9 mouse cellular contexts compared by ENCODE assay signal in the genomic region with DNA sequence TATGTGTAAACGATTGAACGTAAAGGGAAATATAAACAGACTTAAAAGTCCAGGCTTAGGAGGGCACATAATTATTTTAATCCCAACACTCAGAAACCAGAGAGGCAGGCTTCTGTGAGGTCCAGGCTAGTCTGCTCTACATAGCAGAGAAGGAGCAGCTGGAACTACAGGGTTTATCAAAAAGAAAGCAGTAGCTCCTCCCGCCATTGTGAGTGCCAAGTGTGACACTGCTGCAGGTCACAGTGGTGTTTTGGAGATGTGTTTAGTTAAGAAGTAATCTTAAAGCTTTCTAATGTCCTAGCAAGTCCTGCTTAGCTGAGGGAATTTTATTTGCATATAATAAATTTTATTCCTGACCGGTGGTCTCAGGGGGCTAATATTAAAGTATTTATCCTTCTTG. TPM values are rescaled to one million over a fixed set of nuclear protein-coding genes. Genes with fewer than 3 reads are reported as not detected.
DNase-seq lines count a peak whose midpoint lies in the region; ATAC-seq and TF ChIP-seq lines count a peak whose summit lies in the region.
"Had no signal": no experiment of that assay in that cellular context is flagged by ENCODE, and none has a peak within 500 bp of the region (broad histone marks: within the 10 kb centered on the region; RNA-seq: fewer than 3 reads in every experiment).

No protein-coding gene starts in this region.

- H3K36me3 ChIP-seq in heart, embryonic 11.5 days (ENCODE audit: control insufficient read depth, insufficient read depth, low read length) = no peaks in the 10 kb centered on the region
- H3K36me3 ChIP-seq in lung, embryonic 14.5 days (ENCODE audit: insufficient read depth) = peaks cover 5% of the 10 kb centered on the region
- peaks cover 4 to 10% of the 10 kb centered on the region in 2 experiments; a peak in 3 of 4 replicates for H3K36me3 ChIP-seq in MEL (ENCODE audit: control insufficient read depth in 1 of 2, insufficient read depth in 2 of 2, low read length in 2 of 2)
- H3K36me3 ChIP-seq: midbrain, embryonic 12.5 days had no signal

- ATAC-seq in heart, embryonic 11.5 days (replicated peaks; ENCODE audit: insufficient number of reproducible peaks, low FRiP score, low TSS enrichment) = no peak
- no peak for ATAC-seq in lung, embryonic 14.5 days (ENCODE audit: insufficient read depth)
- ATAC-seq in erythroid progenitor cell, adult 5-6 weeks (replicated peaks; ENCODE audit: low FRiP score, poor library complexity, severe bottlenecking) = no peak

- no peak for TF ChIP-seq EP300 in MEL (IDR thresholded peaks at IDR 0.05; ENCODE audit: low read depth in 1 of 2, low read length in 2 of 2)

- no peak overlapping the region for H3K9ac ChIP-seq in heart, embryonic 11.5 days (ENCODE audit: low read depth, low read length)
- H3K9ac ChIP-seq in lung, embryonic 14.5 days = no peak overlapping the region
- H3K9ac ChIP-seq in MEL (ENCODE audit: control insufficient read depth, low read depth, low read length, poor library complexity, severe bottlenecking) = no peak overlapping the region
- H3K9ac ChIP-seq: midbrain, embryonic 12.5 days had no signal

- H3K27ac ChIP-seq in heart, embryonic 11.5 days (ENCODE audit: low read depth, low read length) = no peak overlapping the region
- H3K27ac ChIP-seq in lung, embryonic 14.5 days (ENCODE audit: low read depth) = no peak overlapping the region
- no peak overlapping the region for H3K27ac ChIP-seq in MEL (ENCODE audit: control insufficient read depth, low read depth, low read length)
- H3K27ac ChIP-seq: midbrain, embryonic 12.5 days had no signal

- no peaks in the 10 kb centered on the region for H3K9me3 ChIP-seq in heart, embryonic 11.5 days (replicated peaks; ENCODE audit: control insufficient read depth, low read length)
- no peaks in the 10 kb centered on the region for H3K9me3 ChIP-seq in lung, embryonic 14.5 days (ENCODE audit: low read depth, low read length)
- no peaks in the 10 kb centered on the region for H3K9me3 ChIP-seq in MEL (replicated peaks; ENCODE audit: insufficient read depth, low read length)
- H3K9me3 ChIP-seq: midbrain, embryonic 12.5 days had no signal

- 75% methylated on average over 4 of the region's 4 CpGs for WGBS in heart, embryonic 11.5 days (ENCODE audit: insufficient replicate concordance)
- 34% methylated on average over 4 of the region's 4 CpGs for WGBS in lung, embryonic 14.5 days

- no peak for TF ChIP-seq RAD21 in MEL (IDR thresholded peaks at IDR 0.05; ENCODE audit: low read depth, low read length)

- TF ChIP-seq CTCF in lung, embryonic 14.5 days (IDR thresholded peaks at IDR 0.05; ENCODE audit: low read depth) = no peak
- TF ChIP-seq CTCF in MEL (IDR thresholded peaks at IDR 0.05 in 2 of 3, conservative IDR thresholded peaks at IDR 0.05 in 1 of 3; ENCODE audit: control insufficient read depth in 1 of 3, insufficient read depth in 1 of 3, low read depth in 2 of 3, low read length in 3 of 3, poor library complexity in 1 of 3, severe bottlenecking in 1 of 3) = no peak

- H3K4me1 ChIP-seq in heart, embryonic 11.5 days (ENCODE audit: control insufficient read depth, insufficient read depth, low read length) = peaks cover 13% of the 10 kb centered on the region
- peaks cover 3% of the 10 kb centered on the region; the same call in 1 of the 2 replicates for H3K4me1 ChIP-seq in lung, embryonic 14.5 days (ENCODE audit: insufficient read depth)
- peaks cover 3 to 8% of the 10 kb centered on the region in 2 experiments; a peak in 3 of 4 replicates for H3K4me1 ChIP-seq in MEL (ENCODE audit: control insufficient read depth in 1 of 2, insufficient read depth in 2 of 2, low read length in 2 of 2)

- TF ChIP-seq POLR2A in MEL (IDR thresholded peaks at IDR 0.05; ENCODE audit: control insufficient read depth in 1 of 2, insufficient read depth in 1 of 2, low read depth in 1 of 2, low read length in 2 of 2, poor library complexity in 1 of 2) = no peak

- peaks cover 26% of the 10 kb centered on the region for H3K79me2 ChIP-seq in MEL (ENCODE audit: control insufficient read depth, insufficient read depth, low read length, poor library complexity)

- H3K27me3 ChIP-seq in heart, embryonic 11.5 days (ENCODE audit: control insufficient read depth, insufficient read depth, low read length) = no peaks in the 10 kb centered on the region
- H3K27me3 ChIP-seq in lung, embryonic 14.5 days (ENCODE audit: insufficient read depth, low read length) = no peaks in the 10 kb centered on the region
- H3K27me3 ChIP-seq in MEL (ENCODE audit: control insufficient read depth in 1 of 2, insufficient read depth in 2 of 2, low read length in 2 of 2) = no peaks in the 10 kb centered on the region
- H3K27me3 ChIP-seq: midbrain, embryonic 12.5 days had no signal

- peak; percentile 24 for DNase-seq in heart, adult 8-10 months (ENCODE audit: low spot score)
- peak; percentile 46 for DNase-seq in lung, embryonic 14.5 days
- no peak for DNase-seq in lung, postnatal 14 days
- peak; percentile 48 for DNase-seq in MEL (ENCODE audit: low read depth, low spot score)
- peak; percentile 38 for DNase-seq in induced T-regulatory cell, adult 2 months (ENCODE audit: low read depth)
- DNase-seq: cerebellum, adult 8-10 months had no signal

- H3K4me3 ChIP-seq in heart, embryonic 11.5 days (ENCODE audit: low read depth, low read length) = no peak overlapping the region
- no peak overlapping the region for H3K4me3 ChIP-seq in lung, embryonic 14.5 days (ENCODE audit: low read depth, low read length)
- H3K4me3 ChIP-seq in MEL (ENCODE audit: control insufficient read depth in 1 of 2, insufficient read depth in 1 of 2, low read depth in 2 of 2, low read length in 2 of 2) = no peak overlapping the region; a peak in 1 of 4 replicates
- H3K4me3 ChIP-seq: midbrain, embryonic 12.5 days had no signal

- no peak overlapping the region for H3K4me2 ChIP-seq in heart, embryonic 11.5 days
- H3K4me2 ChIP-seq in lung, embryonic 14.5 days = no peak overlapping the region

TF ChIP-seq in MEL, 35 proteins besides CTCF, POLR2A, EP300 and RAD21:
- no peak for TF ChIP-seq MAFK (IDR thresholded peaks at IDR 0.05; ENCODE audit: borderline replicate concordance, low read depth, low read length)
- no peak for TF ChIP-seq TBP (IDR thresholded peaks at IDR 0.05; ENCODE audit: low read depth, low read length)
- no peak for TF ChIP-seq GABPA (IDR thresholded peaks at IDR 0.05; ENCODE audit: low read depth, low read length)
- no peak for TF ChIP-seq UBTF (IDR thresholded peaks at IDR 0.05; ENCODE audit: borderline replicate concordance, insufficient read depth, low read depth, low read length)
- no peak for TF ChIP-seq NELFE (IDR thresholded peaks at IDR 0.05; ENCODE audit: low read depth, low read length)
- no peak for TF ChIP-seq ZKSCAN1 (IDR thresholded peaks at IDR 0.05; ENCODE audit: low read depth, low read length)
- TF ChIP-seq POLR2AphosphoS5 (IDR thresholded peaks at IDR 0.05; ENCODE audit: borderline replicate concordance, low read depth, low read length) = no peak
- no peak for TF ChIP-seq MAX (IDR thresholded peaks at IDR 0.05; ENCODE audit: low read length)
- TF ChIP-seq MYC (IDR thresholded peaks at IDR 0.05; ENCODE audit: low read depth, low read length) = no peak
- no peak for TF ChIP-seq ZNF384 (IDR thresholded peaks at IDR 0.05; ENCODE audit: low read depth, low read length)
- TF ChIP-seq MAZ (IDR thresholded peaks at IDR 0.05; ENCODE audit: low read depth, low read length) = no peak
- no peak for TF ChIP-seq MXI1 (IDR thresholded peaks at IDR 0.05; ENCODE audit: low read depth, low read length)
- TF ChIP-seq TAL1 (IDR thresholded peaks at IDR 0.05; ENCODE audit: low read length) = no peak
- no peak for TF ChIP-seq KAT2A (conservative IDR thresholded peaks at IDR 0.05; ENCODE audit: low read depth, low read length)
- no peak for TF ChIP-seq TCF12 (IDR thresholded peaks at IDR 0.05; ENCODE audit: low read depth, low read length)
- TF ChIP-seq USF1 (IDR thresholded peaks at IDR 0.05; ENCODE audit: low read depth, low read length) = no peak
- no peak for TF ChIP-seq POLR2AphosphoS2 (IDR thresholded peaks at IDR 0.05; ENCODE audit: low read length)
TF ChIP-seq in MEL: peak in this region for 0.

RNA-seq across cellular contexts. Expression of gene Nampt, which starts 2.7 kb away (rescaled TPM):
- 100 to 1,000 TPM; 154 to 156 (median 155) TPM for total RNA-seq in heart, adult 8-10 months (2022)
- 21.0 and 21.7 TPM in 2 replicates for polyA plus RNA-seq in heart, embryonic 11.5 days (2014; fragmentation: Nextera tagmentation; extraction: Ambion mirVana)
- 31.7 and 33.7 TPM in 2 replicates for polyA plus RNA-seq in lung, embryonic 14.5 days (2014; fragmentation: Nextera tagmentation; extraction: Ambion mirVana)
- total RNA-seq in MEL (2012; rRNA removed) = 23.0 and 33.8 TPM in 2 replicates
- 10 to 100 TPM; 40.9 to 74.6 TPM for polyA plus RNA-seq in MEL (2012; ENCODE audit: insufficient read depth in 1 of 2, insufficient read length in 2 of 2, low read depth in 1 of 2, low replicate concordance in 2 of 2, missing spikeins in 1 of 2)
- 9.4 and 14.7 TPM in 2 replicates for total RNA-seq in erythroid progenitor cell, adult 5-6 weeks (2015; ENCODE audit: low replicate concordance)
- total RNA-seq in erythroid progenitor cell, adult 5-6 weeks (2017; ENCODE audit: low replicate concordance) = 6.0 and 12.7 TPM in 2 replicates
